Mouse (Mus musculus) naive thymus-derived CD4-positive, alpha-beta T cell, adult 2 months (primary cell): ENCODE results near the gene C130050O18Rik.

ENCODE experiments used
- DNase-seq: peaks from one replicate; pipeline ENCODE4 v3.0.0-alpha.2; 2011; ENCODE audit warnings: low read depth

C130050O18Rik gene

DNA sequence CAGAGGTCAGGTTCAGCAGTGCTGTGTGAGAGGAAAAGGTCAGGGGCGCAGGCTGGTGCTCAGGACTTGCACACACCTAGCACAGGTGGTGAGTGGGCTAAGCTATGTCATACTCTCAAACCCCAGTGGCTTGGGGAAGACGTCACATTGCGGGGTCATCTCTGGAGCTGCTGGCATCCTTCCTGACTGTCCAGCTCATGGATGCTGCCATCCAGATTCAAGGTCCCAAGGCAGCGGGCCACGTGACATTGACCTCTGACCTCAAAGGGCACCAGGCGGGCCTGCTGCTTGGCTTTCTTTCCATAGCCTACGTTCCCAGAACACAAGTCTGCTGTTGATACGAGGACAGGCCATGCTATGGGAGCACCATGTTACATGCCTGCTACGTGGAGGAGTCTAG, 21.9 kb downstream of the C130050O18Rik start:
- no peak for DNase-seq

DNA sequence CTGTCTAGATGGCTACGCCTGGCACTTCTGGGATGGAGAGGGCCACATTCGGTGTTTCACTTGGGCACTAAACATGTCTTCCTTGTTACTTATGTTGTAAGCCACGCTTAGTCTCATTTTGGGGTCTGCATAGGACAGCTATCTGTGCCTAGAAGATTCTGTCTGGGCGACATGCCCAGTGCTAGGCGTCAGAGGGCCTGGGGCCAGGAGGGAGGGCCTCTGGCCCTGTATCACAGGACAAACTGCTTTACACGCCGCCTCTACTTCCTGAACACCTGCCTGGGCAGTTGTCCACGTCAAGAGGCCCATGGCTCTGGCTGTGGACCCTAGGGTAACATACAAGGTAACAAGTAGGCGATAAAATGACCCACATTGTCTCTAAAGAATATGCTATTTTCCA, 22.9 kb downstream of the C130050O18Rik start:
- DNase-seq = no peak

DNA sequence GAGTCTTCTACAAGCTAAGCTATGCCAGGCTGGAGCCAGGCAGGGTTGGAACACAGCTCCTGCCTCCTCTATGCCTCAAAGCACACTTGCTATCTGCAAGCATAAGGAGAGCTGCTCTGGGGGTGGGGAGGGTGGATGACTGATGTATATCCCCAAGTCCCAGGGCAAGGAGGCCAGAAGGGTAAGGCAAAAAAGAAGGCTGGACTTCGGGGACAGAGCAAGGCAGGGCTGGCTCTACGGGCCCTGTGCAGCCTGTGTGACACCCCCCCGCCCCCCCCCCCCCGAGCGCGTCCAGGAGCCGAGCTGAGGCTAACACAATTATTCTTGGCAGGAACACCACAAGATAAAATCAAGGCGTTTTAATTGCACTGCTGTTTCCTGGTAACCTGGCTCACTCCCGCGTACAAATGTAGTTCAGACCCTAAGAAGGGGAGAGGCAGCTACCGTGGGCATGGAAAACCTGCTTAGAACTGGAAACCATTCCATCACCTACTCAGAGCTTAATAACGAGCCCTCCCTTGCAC, 24.8 kb downstream of the C130050O18Rik start:
- no peak for DNase-seq

DNA sequence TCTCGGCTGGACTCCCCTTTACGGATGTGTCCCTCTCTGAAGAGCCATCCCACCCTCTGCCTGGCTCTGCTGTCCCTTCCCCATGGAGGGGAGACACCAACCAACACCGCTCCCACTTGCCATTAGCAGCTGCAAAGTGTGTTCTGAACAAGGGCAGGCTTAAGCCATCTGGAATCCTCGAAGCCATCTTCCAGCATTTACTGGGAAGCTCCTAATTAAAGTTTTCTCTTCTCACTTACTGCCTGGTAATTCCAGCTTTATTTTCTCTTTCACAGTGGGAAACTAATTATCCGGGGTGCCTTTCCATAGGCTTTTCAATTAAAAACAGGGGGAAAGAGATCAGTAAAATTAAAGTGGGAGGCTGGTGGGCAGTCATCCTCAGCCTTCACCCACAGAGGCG, 27.3 kb downstream of the C130050O18Rik start:
- DNase-seq = no peak

DNA sequence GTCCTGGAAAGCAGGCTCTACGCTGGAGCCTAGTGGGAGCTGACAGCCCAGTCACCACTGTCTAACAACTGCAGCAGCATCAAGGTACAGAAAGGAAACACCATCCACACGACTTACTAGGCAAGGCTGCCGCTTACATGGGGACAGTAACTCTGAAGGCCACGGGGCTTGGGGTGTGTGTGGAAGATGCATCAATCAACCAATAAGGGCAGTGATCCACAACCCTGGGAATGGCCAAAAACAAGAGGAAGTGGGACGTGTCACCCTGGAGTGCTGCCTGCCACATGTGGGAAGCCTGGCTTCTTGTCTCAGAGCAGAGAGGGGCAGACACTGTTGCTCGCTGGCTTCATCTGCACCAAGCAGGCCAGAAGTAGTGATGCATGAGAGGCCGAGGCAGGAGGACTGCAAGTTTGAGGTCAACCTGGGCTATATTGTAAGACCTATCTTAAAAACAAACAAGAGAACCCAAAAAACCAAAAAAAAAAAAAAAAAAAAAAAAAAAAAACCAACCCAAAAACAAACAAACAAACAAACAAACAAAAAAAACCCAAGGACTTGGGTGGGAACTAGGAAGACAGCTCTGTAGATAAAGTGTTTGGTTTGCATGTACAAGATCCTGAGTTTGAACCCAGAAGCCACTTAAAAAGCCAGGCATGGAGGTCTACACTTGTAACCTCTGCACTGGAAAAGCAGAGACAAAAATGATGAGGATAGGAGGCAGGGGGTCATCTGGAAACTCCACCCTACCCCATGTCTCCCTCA, 27.8 kb downstream of the C130050O18Rik start:
- DNase-seq = no peak

DNA sequence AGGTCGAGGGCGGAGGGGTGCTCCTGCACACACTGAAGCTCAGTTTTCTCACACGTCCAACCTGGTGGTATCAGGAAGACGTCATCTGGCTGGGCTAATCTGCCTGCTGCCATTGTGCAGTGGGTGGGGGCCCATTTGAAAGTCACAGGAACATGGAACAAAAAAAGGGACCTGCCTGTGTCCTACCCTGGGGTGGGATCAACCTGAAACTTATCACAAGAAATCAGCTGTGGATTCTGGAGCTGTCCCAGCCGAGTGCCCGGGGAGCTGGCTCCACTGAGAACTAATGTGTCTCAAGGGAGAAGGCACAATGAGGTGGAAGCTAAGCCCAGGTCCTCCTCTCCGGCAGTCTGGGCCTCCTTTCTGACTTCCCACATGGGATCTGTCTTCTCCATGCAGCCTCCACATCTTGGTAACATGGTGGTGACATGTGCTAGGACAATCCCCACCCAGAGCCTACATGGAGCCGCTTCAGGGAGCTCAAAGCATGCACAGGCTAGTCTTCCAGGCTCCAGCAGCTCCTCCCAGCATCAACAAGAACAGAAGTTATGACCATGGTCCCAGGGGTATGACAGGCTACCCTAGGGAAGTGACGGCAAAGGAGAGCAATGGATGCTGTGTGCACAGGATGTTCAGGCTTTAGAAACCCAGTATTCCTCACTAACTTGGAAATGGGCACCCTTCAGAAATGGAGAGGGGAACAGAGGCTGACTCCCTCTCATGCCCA, 28.9 kb downstream of the C130050O18Rik start:
- DNase-seq = no peak

DNA sequence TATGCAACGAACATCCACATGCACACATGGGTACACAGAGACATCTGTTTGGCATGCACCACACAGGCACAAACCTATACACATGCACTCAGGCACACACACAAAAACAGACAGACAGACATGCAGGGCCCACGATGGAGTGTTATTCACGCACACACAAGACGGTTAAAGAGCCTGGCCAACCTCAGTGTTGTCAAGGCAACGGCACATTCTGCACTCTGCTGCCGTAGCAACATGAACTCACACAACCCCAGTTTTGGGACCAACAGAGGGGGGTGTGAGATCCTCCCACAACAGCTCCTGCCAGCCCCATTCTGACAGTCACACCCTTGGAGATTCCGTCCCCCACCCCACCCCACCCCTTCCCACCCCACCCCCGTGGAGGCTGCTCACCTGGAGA, 29.9 kb downstream of the C130050O18Rik start:
- no peak for DNase-seq

DNA sequence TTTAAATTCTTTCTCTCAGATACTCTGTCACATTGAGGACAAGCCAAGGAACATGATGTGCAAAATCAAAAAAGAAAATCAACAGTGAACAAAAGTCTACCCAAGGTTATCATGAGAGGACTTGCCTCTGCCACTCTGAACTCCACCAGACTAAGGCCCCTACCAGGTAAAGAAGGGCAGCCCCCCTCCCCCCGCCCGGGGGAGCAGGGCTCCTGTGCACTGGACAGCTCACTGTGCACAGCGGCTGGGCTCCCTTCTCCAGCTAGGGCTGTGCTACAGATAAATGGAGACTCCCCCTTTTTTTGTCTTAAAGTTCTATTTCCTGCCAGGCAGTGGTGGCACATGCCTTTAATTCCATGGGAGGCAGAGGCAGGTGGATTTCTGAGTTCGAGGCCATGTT, 32.7 kb downstream of the C130050O18Rik start:
- DNase-seq = no peak

DNA sequence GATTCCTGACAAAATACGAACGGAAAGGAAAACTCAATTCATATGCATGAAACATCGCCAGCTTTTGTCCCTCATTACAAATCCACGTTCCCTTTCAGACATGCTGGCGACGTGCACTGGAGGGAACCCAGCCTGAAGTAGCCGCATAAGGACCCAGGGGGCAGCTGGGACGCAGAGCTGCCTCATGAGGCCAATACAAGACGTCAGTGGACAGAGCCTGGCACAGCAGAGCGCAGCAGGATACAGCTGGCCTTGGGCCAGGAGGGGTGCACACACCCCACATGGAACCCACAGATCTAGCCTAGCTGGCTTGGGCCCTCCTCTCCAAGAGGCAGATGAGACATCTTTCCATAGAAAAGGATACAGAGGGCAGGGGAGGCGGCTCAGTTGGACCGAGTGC, 33.4 kb downstream of the C130050O18Rik start:
- DNase-seq = no peak

DNA sequence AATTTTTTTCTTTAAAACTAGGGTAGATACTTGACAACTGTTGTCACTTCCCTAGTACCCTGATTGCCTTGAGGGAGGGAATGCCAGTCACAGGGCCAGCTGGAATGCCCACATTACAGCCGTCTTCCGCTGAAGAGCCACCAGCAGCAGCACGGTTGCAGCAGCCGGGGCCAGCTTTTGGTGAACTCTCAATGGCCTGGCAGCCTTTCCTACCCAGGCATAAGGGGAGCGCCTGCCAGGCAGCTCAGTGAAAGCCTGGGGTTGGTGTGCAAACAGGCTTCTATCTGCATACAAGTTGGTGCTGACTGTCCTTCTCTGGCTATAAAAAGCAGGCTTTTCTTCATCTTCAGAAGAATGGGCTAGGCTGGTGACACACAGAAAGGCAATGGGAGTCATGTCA, 35.4 kb downstream of the C130050O18Rik start:
- no peak for DNase-seq

DNA sequence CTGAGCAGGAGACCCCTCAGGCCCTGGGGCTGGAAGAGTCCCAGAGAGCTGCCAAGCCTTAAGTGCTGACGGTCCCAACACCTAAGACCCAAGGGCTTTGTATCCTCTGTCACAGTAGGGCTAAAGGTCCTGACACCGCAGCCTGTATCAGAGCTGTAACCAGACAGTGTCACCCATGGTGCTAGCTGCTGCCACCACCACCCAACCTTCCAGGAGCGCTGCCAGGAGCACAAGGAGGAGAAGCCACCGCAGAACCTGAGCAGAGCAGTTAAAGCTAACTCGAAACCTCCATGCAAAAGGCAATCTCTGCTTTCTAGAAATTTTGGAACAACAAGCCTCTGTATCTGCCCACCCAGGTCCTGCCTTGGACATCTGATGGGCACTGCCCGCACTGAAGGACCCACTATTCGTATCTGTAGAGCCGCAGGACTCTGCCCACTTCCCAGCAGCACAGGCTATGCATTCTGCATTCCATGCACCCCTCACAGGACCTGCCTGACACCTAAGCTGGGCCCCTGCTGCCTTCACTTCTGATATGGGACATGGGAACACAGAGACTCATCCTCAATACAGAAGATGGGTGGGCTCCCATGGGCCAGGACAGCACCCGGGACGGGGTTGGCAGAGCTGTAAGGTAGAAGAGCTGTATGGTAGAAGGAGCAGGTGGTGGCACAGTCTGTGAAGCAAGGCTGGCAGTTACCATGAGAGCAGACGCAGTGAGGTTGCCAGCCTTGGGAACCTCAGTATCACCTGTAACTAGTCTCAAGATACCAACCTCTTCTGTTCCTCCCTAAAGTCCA, 36.0 kb downstream of the C130050O18Rik start:
- DNase-seq = no peak

DNA sequence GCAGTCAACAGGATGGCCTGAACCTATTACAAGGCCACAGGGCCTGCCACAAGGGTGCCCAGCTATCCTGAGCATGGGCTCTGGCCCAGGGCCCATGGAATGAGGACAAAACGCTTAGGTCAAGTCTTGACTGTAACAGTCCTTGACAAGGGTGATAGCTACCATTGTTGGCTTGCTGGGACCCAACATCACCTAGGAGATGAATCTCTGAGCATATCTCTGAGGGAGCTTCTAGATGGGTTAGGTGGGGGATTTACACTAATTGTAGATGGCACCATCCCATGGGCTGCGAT, 36.6 kb downstream of the C130050O18Rik start:
- DNase-seq = no peak

DNA sequence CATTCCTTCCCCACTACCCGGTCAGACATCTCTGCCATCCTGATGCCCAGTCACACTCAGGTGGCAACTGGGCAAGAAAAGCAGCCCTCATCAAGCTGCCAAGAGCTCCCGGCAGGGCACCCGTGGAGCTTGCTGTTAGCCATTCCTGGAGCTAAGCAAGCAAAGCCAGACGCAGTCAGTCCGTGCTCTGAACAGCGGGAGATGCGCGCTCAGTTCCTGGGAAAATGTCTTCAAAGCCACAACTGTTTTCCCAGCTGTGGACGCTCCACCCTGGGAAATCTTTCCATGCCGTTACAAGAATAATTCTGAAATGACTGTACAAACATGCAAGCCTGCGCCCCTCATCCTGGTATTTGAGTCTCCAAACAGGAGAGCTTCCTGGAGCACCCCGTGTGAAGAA, 37.3 kb downstream of the C130050O18Rik start:
- no peak for DNase-seq

DNA sequence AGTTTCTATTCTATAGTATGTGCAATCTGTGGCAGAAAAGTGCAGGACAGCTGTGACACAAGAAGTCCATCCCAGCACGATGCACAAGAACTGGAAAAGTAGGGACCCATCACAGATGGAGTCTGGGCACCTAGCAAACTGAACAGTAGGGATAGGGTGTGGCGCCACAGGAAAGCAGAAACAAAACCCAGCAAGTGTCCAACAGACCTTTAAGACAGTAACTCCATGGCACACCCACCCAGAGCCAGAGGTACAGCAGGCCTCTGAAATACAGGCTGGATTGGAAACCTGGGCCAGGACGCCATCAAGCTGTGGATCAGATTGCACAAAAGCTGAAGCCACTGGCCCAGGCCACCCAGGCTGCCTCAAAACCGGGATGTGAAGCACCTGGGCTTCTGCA, 37.9 kb downstream of the C130050O18Rik start:
- no peak for DNase-seq

DNA sequence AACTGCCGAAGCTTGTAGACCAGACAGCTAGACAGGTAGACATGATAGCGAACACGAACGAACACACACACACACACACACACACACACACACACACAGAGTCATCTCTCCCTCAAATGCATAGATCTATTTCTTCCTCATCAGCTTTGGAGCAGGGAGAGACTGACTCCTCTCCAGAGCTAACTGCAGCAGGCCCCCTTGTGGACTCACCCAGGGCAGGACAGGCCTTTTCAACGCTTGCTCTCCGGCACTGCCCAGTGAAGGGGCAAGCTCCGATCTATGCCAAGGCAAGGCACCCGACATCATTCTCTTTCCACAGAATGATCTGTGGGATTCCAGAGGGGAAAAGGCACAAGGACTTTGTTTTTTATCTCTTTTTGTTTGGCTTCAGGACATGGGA, 40.2 kb downstream of the C130050O18Rik start:
- no peak for DNase-seq

DNA sequence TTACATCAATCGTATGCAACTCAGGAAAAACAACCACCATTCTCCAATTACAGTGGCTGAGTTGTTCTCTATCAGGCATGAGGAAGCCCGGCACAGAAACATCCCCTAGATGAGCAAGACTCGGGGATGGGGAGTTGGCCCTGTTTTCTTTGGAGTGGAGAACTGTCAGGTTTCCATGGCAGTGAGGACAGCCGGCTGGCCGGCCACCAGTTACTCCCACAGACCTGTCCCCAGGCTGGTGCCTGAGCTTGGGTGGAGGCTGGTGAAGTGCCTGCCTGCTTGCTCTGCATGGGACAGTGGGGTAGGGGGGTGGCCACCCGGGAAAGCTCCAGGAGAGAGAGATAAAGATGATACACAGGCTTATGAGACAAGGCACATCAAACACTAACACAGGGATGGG, 42.9 kb downstream of the C130050O18Rik start:
- DNase-seq = no peak

DNA sequence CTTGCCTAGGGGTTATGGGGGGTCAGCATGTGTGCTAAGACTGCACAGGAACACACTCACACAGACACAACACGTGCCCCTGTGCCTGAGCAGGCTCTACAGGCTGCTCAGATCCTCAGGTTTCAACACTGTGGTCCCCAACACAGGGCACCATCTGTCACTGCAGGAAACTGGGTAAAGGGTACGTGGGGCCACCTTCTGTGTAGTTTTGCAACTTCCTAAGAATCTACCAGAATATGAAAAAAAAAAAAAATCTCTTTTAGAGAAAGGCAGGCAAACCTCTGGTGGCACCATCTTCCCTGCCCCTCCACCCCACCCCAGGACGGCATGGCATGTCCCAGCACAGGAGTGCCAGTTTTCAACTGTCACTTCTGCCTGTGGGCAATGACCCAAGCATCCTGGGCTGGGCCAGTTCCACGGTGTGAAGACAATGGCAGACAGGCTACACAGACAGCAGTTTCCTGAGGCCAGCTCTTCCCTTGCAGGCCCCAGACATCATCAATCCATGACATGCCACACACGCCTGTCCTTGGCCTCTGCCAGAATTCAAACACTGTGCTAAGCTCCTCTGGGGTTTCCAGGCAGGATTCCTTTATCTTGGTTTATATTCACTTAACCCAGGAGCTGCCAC, 44.2 kb downstream of the C130050O18Rik start:
- no peak for DNase-seq

DNA sequence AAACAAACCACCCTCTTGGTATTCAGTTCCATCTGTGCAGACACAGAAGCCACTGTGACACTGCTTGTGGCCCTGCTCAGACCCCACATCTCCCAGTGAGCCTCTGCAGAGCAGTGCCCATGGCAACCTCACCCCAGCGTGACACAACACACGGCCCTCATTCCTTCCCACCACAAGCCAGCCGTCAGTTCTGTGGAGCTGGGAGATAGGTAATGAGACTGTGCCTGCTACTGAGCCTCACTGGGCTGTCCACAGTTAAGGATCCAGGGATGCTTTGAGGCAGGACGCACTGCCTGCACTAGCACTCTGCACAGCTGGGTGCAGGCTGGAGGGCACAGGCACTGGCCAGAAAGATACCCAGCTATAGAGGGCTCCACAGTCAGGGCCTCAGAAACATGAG, 44.8 kb downstream of the C130050O18Rik start:
- no peak for DNase-seq

DNA sequence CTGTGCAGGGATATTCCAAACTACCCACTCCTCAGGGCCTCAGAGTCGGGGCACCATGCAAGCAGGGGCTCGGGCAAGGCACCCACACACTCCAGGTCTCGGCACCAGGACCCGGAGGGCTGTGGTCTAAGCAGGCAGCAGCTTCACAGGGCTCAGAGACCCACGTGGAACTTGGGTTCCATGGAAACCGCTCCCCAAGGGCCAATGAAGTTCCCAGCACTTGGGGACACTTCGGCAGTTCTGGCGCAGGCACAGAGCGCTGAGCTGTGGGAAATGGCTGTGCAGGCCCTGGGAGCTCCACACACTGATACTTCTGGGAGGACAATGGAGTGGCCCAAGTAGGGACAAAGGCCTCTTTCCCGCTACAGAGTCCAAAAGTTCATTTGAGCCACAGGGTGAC, 48.0 kb downstream of the C130050O18Rik start:
- no peak for DNase-seq

DNA sequence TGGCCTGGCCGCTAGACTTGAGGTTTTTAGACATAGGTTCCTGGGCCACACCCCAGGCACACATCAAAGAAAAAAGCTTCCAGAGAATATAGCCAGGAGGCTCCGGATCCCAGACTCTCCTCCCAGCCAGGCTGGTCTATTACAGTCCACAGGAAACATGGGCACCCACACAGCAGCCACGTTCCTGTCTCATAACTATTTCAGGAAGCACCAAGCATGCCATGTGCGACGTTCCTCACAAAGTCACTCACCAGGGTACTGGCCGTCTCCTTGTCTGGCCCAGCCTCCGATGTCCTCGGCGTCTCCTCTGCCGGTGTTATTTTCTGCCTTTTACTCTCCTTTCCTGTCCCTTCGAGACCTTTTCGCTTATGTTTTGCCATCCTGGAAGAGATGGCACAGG, 50.1 kb downstream of the C130050O18Rik start:
- no peak for DNase-seq

DNA sequence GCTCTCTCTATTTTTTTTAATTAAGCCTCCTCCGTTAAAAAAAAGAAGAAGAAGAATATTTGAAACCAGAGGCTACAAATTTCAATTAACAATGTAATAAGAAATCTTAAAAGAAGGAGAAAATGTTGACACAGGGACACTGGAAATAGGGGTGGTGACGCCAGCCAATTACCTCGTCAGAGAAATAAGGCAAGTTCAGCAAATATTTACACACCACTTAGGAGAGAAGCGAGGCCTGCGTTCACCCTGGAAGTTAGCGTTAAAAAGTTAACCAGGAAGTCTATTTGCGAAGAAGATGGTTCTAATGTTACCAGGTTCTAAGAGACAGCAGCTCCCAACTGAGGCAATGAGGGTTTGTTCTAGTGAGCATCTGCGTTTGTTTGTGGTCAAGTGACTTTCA, 52.2 kb downstream of the C130050O18Rik start:
- DNase-seq = no peak

DNA sequence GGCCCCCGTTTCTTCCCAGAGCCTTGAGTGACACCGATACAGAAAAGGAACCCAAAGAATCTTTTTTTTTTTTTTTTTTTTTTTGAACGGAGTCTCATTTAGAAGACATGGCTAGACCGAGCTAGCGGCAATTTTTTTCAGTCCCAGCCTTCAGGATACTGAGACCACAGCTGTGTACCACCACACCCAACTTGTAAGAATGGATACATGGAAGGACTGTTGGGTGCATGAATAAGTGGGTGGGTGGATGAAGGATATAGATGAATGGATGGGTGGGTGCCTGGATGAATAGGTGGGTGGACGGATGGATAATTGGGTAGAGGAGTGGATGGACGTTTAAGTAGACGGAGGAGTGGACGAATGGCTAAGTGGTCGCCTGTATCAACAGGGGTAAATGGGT, 54.9 kb downstream of the C130050O18Rik start:
- no peak for DNase-seq
